Mouse (Mus musculus): ENCODE results near the gene Calcoco1.

DNA sequence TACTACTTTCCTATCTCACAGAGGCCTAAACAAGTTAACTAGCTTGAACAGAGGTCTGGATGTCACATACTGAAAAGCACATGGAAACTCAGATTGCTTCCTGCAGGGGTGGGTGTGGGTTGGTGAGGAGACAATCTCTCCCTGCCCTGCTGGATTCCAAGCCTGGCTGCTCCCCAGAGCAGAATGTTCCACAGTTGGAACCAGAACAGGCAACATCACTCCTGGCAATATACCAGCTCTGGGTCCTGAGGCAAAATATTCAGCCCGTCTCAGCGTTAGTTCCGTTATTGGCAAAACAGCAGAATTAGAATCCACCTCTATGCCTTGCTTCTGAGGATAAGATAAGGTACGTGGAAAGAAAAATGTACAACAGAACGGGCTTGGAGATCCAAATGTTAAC lies 28.3 kb upstream of the Calcoco1 start:
- TF ChIP-seq CEBPB (IDR thresholded peaks at IDR 0.05; ENCODE audit: insufficient read depth, poor library complexity, severe bottlenecking), result no peak
- no peak for TF ChIP-seq REST (IDR thresholded peaks at IDR 0.05; ENCODE audit: insufficient read depth, insufficient read length)
- TF ChIP-seq POLR2A (IDR thresholded peaks at IDR 0.05; ENCODE audit: insufficient read length, low read depth), result no peak
- no peak for TF ChIP-seq TCF12 (IDR thresholded peaks at IDR 0.05; ENCODE audit: insufficient read depth, poor library complexity, severe bottlenecking)
- no peak for TF ChIP-seq MYOD1 (IDR thresholded peaks at IDR 0.05; ENCODE audit: control insufficient read depth in 1 of 3, insufficient read length in 2 of 3, low read depth in 2 of 3)
- TF ChIP-seq E2F4 (IDR thresholded peaks at IDR 0.05; ENCODE audit: insufficient read depth), result no peak
- TF ChIP-seq POLR2AphosphoS2 (IDR thresholded peaks at IDR 0.05; ENCODE audit: insufficient read length, low read depth), result no peak
- TF ChIP-seq SRF (IDR thresholded peaks at IDR 0.05; ENCODE audit: control insufficient read depth, insufficient read length, low read depth), result no peak
